Mouse (Mus musculus): Measurements from ENCODE around the gene Dennd6b.
A peak's percentile ranks its signal among the peaks of the same experiment; 100 is the strongest.

Gene Dennd6b

DNA sequence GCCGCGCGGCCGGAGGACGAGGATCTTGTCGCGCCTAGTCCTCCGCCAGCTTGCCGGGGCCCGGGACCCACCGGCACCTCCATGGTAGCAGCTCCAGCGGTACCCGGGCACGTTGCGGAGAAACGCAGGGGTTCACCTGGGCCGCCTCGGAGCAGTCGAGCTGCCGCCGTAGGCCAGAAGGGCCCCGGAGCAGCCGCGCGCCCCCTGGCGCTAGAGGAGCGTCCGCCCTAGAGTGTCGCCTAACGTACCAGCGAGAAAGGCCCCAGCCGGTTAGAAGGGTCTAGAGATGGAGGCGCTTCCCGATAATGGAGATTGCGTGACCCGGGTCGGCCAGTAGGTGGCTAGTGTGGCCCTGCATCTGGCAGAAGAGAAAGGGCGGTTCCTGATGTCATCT is at the start of gene Dennd6b:
Gene Dennd6b (minus strand): TSS at position 184 of the 394 bp plus-strand sequence.
- DNase-seq (ENCODE audit: low read depth, low spot score), result peak; percentile 98

DNA sequence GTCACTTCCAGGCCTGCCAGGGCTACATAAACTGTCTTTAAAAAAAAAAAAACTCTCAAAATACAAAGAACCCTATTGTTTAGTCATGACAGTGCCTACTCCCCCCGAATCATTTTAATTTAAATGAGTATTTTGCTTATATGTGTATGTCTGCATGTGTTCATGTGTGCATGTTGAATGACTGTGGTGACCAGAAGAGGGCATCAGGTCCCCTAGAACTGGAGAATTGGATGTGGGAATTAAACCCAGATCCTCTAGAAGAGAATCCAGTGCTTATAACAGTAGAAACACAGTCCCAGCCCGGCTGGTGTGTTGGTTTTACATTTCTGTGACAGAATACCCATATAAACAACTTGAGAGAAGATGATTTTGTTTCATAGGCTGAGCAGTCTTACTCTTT is 44.7 kb upstream of the Dennd6b start:
- DNase-seq (ENCODE audit: low read depth, low spot score), result peak; percentile 28

DNA sequence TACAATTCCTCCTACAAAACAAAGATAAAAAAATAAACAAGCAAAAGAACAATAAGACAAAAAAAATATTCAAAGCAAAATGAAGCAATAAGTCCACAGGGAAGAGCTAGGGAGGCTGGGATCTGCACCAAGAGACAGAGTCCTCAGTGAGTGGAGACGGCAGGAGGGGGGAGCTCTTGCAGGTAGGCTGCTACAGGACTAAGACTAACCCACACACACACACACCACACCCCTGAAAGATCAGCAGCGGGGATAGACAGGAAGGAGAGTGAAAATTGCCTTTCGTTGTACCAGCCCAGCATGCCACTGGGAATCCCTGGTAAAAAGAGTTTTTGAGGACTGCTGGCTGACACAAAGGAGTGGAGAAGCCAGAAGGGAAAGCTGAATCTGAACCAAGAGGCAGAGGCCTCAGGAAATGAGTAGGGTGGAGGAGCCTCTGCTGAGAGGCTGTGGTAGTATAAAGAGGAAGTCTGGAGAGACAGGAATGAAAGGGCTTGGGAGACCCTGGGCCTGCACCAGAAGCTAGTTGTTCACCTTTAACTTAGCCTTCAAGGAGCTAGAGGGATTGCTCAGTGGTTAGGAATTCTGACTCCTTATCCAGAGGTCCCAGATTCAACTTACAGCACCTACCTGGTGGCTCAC is 43.6 kb upstream of the Dennd6b start:
- no peak for DNase-seq (ENCODE audit: low read depth, low spot score)

- DNase-seq (ENCODE audit: low read depth, low spot score), result no peak
Observed at GRCm38 (mm10) chr15:89234052-89234451, 37.8 kb upstream of the Dennd6b start.

DNA sequence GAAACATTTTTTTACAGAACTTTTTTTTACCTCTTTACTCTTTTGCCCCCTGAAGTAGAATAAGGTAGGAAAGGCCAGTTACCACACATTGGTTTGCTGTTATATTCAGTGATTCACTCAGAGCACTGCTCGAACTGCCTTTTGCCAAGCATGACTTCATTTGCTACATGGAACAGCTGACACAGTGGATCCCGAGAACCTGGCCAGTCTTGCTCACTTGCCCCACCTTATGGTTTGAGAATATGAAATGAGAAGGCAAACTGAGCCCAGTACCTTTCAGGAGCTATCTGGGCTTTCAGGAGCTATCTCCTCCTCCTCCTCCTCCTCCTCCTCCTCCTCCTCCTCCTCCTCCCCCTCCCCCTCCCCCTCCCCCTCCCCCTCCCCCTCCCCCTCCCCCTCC is 37.3 kb upstream of the Dennd6b start:
- no peak for DNase-seq (ENCODE audit: low read depth, low spot score)

GRCm38 (mm10) chr15:89215611-89216233 is 19.4 kb upstream of the Dennd6b start:
- DNase-seq (ENCODE audit: low read depth, low spot score), result no peak

DNA sequence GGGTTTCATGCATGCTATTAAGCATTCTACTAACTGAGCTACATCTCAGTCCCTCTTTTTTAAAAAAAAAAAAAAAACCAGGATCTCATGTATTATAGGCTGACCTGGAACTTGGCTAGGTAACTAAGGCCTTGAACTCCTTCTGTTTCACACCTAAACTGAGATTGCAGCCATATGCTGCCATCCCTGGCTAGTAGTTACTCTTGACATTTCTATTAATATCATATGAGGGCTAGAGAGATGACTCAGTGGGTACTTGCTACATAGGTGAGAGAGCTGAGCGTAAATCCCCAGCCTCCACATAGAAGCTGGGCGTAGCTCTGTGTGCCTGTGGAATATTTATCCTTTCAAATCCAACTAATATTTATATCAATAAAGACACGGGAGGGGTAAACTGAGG is 18.7 kb upstream of the Dennd6b start:
- no peak for DNase-seq (ENCODE audit: low read depth, low spot score)

- no peak for DNase-seq (ENCODE audit: low read depth, low spot score)
Observed at GRCm38 (mm10) chr15:89213517-89213916, 17.2 kb upstream of the Dennd6b start.

DNA sequence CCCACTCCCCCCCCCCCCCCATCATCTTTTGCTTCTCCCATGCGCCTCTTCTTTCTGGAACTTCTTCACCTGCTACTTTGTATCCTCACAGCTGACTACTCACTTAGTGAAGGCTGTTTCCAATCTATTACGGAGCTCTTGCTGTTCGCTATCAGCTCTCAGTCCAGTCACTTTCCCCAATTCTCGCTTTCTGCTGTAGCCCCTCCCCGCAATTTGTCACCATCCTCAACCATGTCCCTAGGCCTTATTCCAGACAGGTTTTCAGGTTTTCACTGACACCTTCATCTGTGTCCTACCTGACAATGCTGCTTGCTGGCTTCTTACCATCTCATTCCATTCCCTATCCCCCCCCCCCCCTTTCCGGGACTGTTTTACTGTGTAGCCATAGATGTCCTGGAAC is 16.2 kb upstream of the Dennd6b start:
- no peak for DNase-seq (ENCODE audit: low read depth, low spot score)

- peak; percentile 26 for DNase-seq (ENCODE audit: low read depth, low spot score)
Observed at GRCm38 (mm10) chr15:89211716-89212461, 15.6 kb upstream of the Dennd6b start.

GRCm38 (mm10) chr15:89210915-89211715 is 14.8 kb upstream of the Dennd6b start, which contains the start of gene Ppp6r2:
Gene Ppp6r2 (plus strand): TSS chr15:89211553.
- peak; percentile 83 for DNase-seq (ENCODE audit: low read depth, low spot score)

- DNase-seq (ENCODE audit: low read depth, low spot score), result peak; percentile 88
Observed at GRCm38 (mm10) chr15:89209886-89210761, 13.8 kb upstream of the Dennd6b start.

- DNase-seq (ENCODE audit: low read depth, low spot score), result no peak
Observed at GRCm38 (mm10) chr15:89207457-89207856, 11.2 kb upstream of the Dennd6b start.

DNA sequence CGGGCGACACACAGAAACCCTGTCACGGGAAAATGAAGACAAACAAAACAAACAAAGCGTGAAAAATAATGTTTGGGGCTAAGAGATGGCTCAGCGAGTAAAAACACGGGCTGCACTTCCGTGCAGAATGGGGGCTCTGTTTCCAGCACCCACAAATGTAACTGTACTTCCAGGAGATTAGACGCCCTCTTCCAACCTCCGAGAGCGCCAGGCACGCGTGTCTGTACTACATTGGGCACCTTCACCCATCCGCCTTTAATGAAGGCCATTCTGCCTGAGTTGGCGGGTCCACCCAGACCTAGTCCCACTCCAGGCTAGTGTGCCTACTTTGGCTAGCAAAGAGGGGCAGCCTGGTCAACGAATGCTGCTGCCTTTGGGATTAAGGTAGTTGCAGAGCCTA is 760 bp upstream of the Dennd6b start:
- no peak for DNase-seq (ENCODE audit: low read depth, low spot score)

GRCm38 (mm10) chr15:89195690-89196312 is 495 bp downstream of the Dennd6b start:
- DNase-seq (ENCODE audit: low read depth, low spot score), result peak; percentile 90

- DNase-seq (ENCODE audit: low read depth, low spot score), result no peak
Observed at GRCm38 (mm10) chr15:89195261-89195681, 1.0 kb downstream of the Dennd6b start.

GRCm38 (mm10) chr15:89184937-89185227 is 11.4 kb downstream of the Dennd6b start:
- DNase-seq (ENCODE audit: low read depth, low spot score), result no peak

- DNase-seq (ENCODE audit: low read depth, low spot score), result no peak
Observed at GRCm38 (mm10) chr15:89184141-89184936, 12.0 kb downstream of the Dennd6b start.

DNA sequence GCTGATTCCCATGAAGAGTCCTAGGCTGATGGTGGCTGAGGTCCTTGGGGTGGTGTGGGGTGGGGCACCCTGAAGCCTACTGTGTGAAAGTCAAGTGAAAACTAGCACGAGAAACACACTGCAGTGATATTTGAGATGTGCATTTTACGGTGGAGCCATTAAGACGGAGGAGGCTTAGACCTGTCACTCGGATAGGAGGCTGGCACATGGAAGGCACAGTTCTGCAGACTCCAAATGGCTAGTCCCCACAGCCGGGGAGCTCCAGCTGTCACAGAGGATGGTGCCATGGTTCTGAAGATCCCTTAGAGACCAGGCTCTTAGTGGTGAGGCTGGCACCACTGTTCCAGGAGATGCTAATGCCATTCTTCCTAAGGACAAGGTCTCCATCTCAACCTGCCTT is 13.5 kb downstream of the Dennd6b start:
- no peak for DNase-seq (ENCODE audit: low read depth, low spot score)

DNA sequence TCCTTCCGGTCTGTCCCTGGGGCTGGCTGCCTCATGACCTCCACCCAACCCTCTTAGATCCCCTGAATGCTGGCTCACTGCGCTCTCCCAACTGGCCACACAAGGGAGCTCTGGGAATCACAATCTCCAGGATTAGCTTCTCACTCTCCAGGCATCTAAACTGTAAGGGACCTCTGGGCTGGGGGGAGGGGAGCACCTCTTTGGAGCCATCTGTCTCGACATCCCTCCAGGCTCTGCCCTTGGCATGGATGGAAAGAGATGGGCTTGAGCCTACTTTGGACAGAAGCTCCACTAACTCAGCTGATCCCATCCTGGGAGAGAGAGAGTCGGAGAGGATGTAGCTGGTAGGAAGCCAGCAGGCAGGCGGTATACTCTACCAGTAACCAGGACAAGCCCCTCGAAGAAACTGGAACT is 14.0 kb downstream of the Dennd6b start:
- no peak for DNase-seq (ENCODE audit: low read depth, low spot score)
